Mouse (Mus musculus) liver, postnatal 0 days (tissue): ENCODE results near the gene Olfr853.

ENCODE experiments used
- CTCF ChIP-seq: sonication (generic); IDR thresholded peaks from 2 replicates; pipeline ENCODE4 v1.5.1; 2016; ENCODE audit warnings: antibody characterized with exemption, low read depth
- EP300 ChIP-seq: IDR thresholded peaks from 2 replicates; pipeline ENCODE4 v1.6.1; 2016; ENCODE audit warnings: antibody characterized with exemption, low read depth, mild to moderate bottlenecking

- TF ChIP-seq CTCF, result no peak
- TF ChIP-seq EP300, result no peak
These were observed 41.4 kb upstream of the Olfr853 start, which contains the start of gene Olfr855 for GRCm38 (mm10) chr9:19582317-19582716.
